In genomic region chr6:47291973-47292372, GRCm38 (mm10) we compare ENCODE assay signal across 30 mouse cellular contexts.
DNase-seq lines count a peak whose midpoint lies in the region; ATAC-seq lines count a peak whose summit lies in the region.
"Had no signal": no experiment of that assay in that cellular context is flagged by ENCODE, and none has a peak within 500 bp of the region (broad histone marks: within the 10 kb centered on the region; RNA-seq: fewer than 3 reads in every experiment).

No protein-coding gene starts in this region.

- no peak overlapping the region for H3K4me2 ChIP-seq in hindbrain, embryonic 13.5 days
- no peak overlapping the region for H3K4me2 ChIP-seq in hindbrain, embryonic 14.5 days (replicated peaks)
- H3K4me2 ChIP-seq in neural tube, embryonic 11.5 days (ENCODE audit: low read depth), result no peak overlapping the region
- no peak overlapping the region for H3K4me2 ChIP-seq in neural tube, embryonic 15.5 days
- no peak overlapping the region for H3K4me2 ChIP-seq in forebrain, embryonic 14.5 days (ENCODE audit: low read length)
- H3K4me2 ChIP-seq: heart, embryonic 15.5 days; hindbrain, embryonic 15.5 days; intestine, embryonic 15.5 days; liver, embryonic 12.5 days had no signal

- H3K27ac ChIP-seq in hindbrain, embryonic 13.5 days, result 0 out of 2 replicates have a peak overlapping the region, but pooled peaks have one; percentile 1
- no peak overlapping the region for H3K27ac ChIP-seq in hindbrain, embryonic 14.5 days
- H3K27ac ChIP-seq in neural tube, embryonic 11.5 days (ENCODE audit: low read depth, low read length), result no peak overlapping the region
- H3K27ac ChIP-seq in neural tube, embryonic 15.5 days (replicated peaks), result no peak overlapping the region
- no peak overlapping the region for H3K27ac ChIP-seq in forebrain, embryonic 14.5 days (ENCODE audit: low read depth, low read length)
- H3K27ac ChIP-seq: heart, embryonic 10.5 days; heart, embryonic 15.5 days; intestine, embryonic 15.5 days; layer of hippocampus, adult 2 months; left cerebral cortex, adult 2 months; liver, embryonic 12.5 days had no signal

- H3K9me3 ChIP-seq in hindbrain, embryonic 13.5 days, result no peaks in the 10 kb centered on the region
- no peaks in the 10 kb centered on the region for H3K9me3 ChIP-seq in hindbrain, embryonic 14.5 days (ENCODE audit: control insufficient read depth, low read length)
- H3K9me3 ChIP-seq in neural tube, embryonic 11.5 days (ENCODE audit: control insufficient read depth, low read length), result no peaks in the 10 kb centered on the region
- no peaks in the 10 kb centered on the region for H3K9me3 ChIP-seq in neural tube, embryonic 15.5 days (replicated peaks)
- H3K9me3 ChIP-seq in forebrain, embryonic 14.5 days (replicated peaks; ENCODE audit: control insufficient read depth, low read length), result no peaks in the 10 kb centered on the region
- H3K9me3 ChIP-seq: heart, embryonic 10.5 days; heart, embryonic 15.5 days; hindbrain, embryonic 15.5 days; intestine, embryonic 15.5 days; liver, embryonic 12.5 days; megakaryocyte, embryonic 14.5 days had no signal

- H3K27me3 ChIP-seq in hindbrain, embryonic 13.5 days, result no peaks in the 10 kb centered on the region
- no peaks in the 10 kb centered on the region for H3K27me3 ChIP-seq in hindbrain, embryonic 14.5 days (ENCODE audit: control insufficient read depth, insufficient read depth, low read length)
- H3K27me3 ChIP-seq in neural tube, embryonic 11.5 days (ENCODE audit: control insufficient read depth, insufficient read depth, low read length), result no peaks in the 10 kb centered on the region
- H3K27me3 ChIP-seq in neural tube, embryonic 15.5 days (replicated peaks), result no peaks in the 10 kb centered on the region
- H3K27me3 ChIP-seq in forebrain, embryonic 14.5 days (replicated peaks; ENCODE audit: control insufficient read depth, insufficient read depth, low read length), result no peaks in the 10 kb centered on the region
- H3K27me3 ChIP-seq: heart, embryonic 15.5 days; hindbrain, embryonic 15.5 days; intestine, embryonic 15.5 days; liver, embryonic 12.5 days had no signal

- H3K9ac ChIP-seq in hindbrain, embryonic 13.5 days, result no peak overlapping the region
- no peak overlapping the region for H3K9ac ChIP-seq in hindbrain, embryonic 14.5 days
- no peak overlapping the region for H3K9ac ChIP-seq in neural tube, embryonic 11.5 days (ENCODE audit: low read length)
- H3K9ac ChIP-seq in neural tube, embryonic 15.5 days (replicated peaks), result no peak overlapping the region
- no peak overlapping the region for H3K9ac ChIP-seq in forebrain, embryonic 14.5 days (ENCODE audit: low read length)
- H3K9ac ChIP-seq: heart, embryonic 15.5 days; hindbrain, embryonic 15.5 days; intestine, embryonic 15.5 days; liver, embryonic 12.5 days; liver, postnatal 0 days had no signal

- no peak for DNase-seq in hindbrain, embryonic 14.5 days (ENCODE audit: low spot score)
- no peak for DNase-seq in neural tube, embryonic 11.5 days (ENCODE audit: low spot score)
- no peak for DNase-seq in forebrain, embryonic 14.5 days (ENCODE audit: low spot score)
- DNase-seq in lung, adult 18-20 months, result no peak
- DNase-seq: adrenal gland, adult 2 months; adrenal gland, postnatal 36 days; B cell, adult 2 months; cerebellum, adult 2 months; cerebellum, postnatal 14 days; gastrocnemius, postnatal 25 days; kidney, adult 2 months; kidney, postnatal 36 days; left cerebral cortex, postnatal 4 days; liver, postnatal 0 days; lung, postnatal 4 days; right cerebral cortex, postnatal 14 days; thymus, postnatal 4 days had no signal

- peaks cover 5% of the 10 kb centered on the region for H3K4me1 ChIP-seq in hindbrain, embryonic 13.5 days (replicated peaks)
- H3K4me1 ChIP-seq in hindbrain, embryonic 14.5 days (replicated peaks; ENCODE audit: control insufficient read depth, insufficient read depth, low read length), result peaks cover 10% of the 10 kb centered on the region; the same call in 1 of the 2 replicates
- H3K4me1 ChIP-seq in neural tube, embryonic 11.5 days (ENCODE audit: control insufficient read depth, insufficient read depth, low read length), result no peaks in the 10 kb centered on the region
- H3K4me1 ChIP-seq in neural tube, embryonic 15.5 days, result peaks cover 4% of the 10 kb centered on the region; the same call in 1 of the 2 replicates
- H3K4me1 ChIP-seq in forebrain, embryonic 14.5 days (ENCODE audit: control insufficient read depth, insufficient read depth, low read length), result no peaks in the 10 kb centered on the region; the same call in none of the 2 replicates
- H3K4me1 ChIP-seq: heart, embryonic 10.5 days; heart, embryonic 15.5 days; intestine, embryonic 15.5 days; liver, embryonic 12.5 days; megakaryocyte, embryonic 14.5 days had no signal

- ATAC-seq in hindbrain, embryonic 13.5 days (ENCODE audit: low FRiP score), result peak; percentile 76; the same call in 1 of the 2 replicates
- no peak; the same call in 1 of the 2 replicates for ATAC-seq in hindbrain, embryonic 14.5 days (ENCODE audit: low FRiP score)
- 0 out of 2 replicates have a peak, but pooled peaks have one; percentile 20 for ATAC-seq in neural tube, embryonic 11.5 days (ENCODE audit: insufficient read depth, low FRiP score, low TSS enrichment)
- ATAC-seq in neural tube, embryonic 15.5 days (ENCODE audit: low FRiP score), result no peak
- ATAC-seq in forebrain, embryonic 14.5 days, result 0 out of 2 replicates have a peak, but pooled peaks have one; percentile 28
- ATAC-seq: activated CD4-positive, CD25-positive, alpha-beta regulatory T cell, adult 4 months; intestine, embryonic 15.5 days; liver, embryonic 12.5 days; liver, postnatal 0 days; lung, postnatal 0 days had no signal

- H3K4me3 ChIP-seq in hindbrain, embryonic 13.5 days, result no peak overlapping the region
- H3K4me3 ChIP-seq in hindbrain, embryonic 14.5 days (replicated peaks; ENCODE audit: low read length), result no peak overlapping the region
- no peak overlapping the region for H3K4me3 ChIP-seq in neural tube, embryonic 11.5 days (ENCODE audit: low read depth, low read length)
- no peak overlapping the region for H3K4me3 ChIP-seq in neural tube, embryonic 15.5 days (replicated peaks)
- no peak overlapping the region for H3K4me3 ChIP-seq in forebrain, embryonic 14.5 days (ENCODE audit: low read depth, low read length)
- H3K4me3 ChIP-seq: erythroblast, embryonic 14.5 days; heart, embryonic 10.5 days; heart, embryonic 15.5 days; hindbrain, embryonic 15.5 days; intestine, embryonic 15.5 days; layer of hippocampus, adult 2 months; left cerebral cortex, adult 2 months; liver, embryonic 12.5 days; megakaryocyte, embryonic 14.5 days had no signal

- no peaks in the 10 kb centered on the region for H3K36me3 ChIP-seq in hindbrain, embryonic 13.5 days
- no peaks in the 10 kb centered on the region for H3K36me3 ChIP-seq in hindbrain, embryonic 14.5 days (replicated peaks; ENCODE audit: control insufficient read depth, insufficient read depth)
- H3K36me3 ChIP-seq in neural tube, embryonic 11.5 days (ENCODE audit: control insufficient read depth, insufficient read depth, low read length), result no peaks in the 10 kb centered on the region
- H3K36me3 ChIP-seq in neural tube, embryonic 15.5 days, result no peaks in the 10 kb centered on the region
- no peaks in the 10 kb centered on the region for H3K36me3 ChIP-seq in forebrain, embryonic 14.5 days (ENCODE audit: control insufficient read depth, insufficient read depth, low read length)
- H3K36me3 ChIP-seq: heart, embryonic 10.5 days; heart, embryonic 15.5 days; hindbrain, embryonic 15.5 days; intestine, embryonic 15.5 days; liver, embryonic 12.5 days had no signal

Comparison
In these comparisons a context has a peak if more than half of its experiments do, and no peak if none do; other contexts are left out.
1. ATAC-seq: peak in hindbrain, embryonic 13.5 days (single experiment), neural tube, embryonic 11.5 days (single experiment) and forebrain, embryonic 14.5 days (single experiment); none in hindbrain, embryonic 14.5 days (single experiment) and neural tube, embryonic 15.5 days (single experiment).